Mouse (Mus musculus): ENCODE measurements around the gene Slc36a4.
A peak's percentile ranks its signal among the peaks of the same experiment; 100 is the strongest.

Slc36a4 gene

GRCm38 (mm10) chr9:15727168-15727567 lies 17.6 kb downstream of the Slc36a4 start:
- no peak for DNase-seq

GRCm38 (mm10) chr9:15731758-15732748 lies 22.5 kb downstream of the Slc36a4 start:
- peak; percentile 26 for DNase-seq

GRCm38 (mm10) chr9:15734056-15734866 lies 24.7 kb downstream of the Slc36a4 start:
- no peak for DNase-seq

GRCm38 (mm10) chr9:15734867-15735131 lies 25.3 kb downstream of the Slc36a4 start:
- DNase-seq: no peak

- DNase-seq: peak; percentile 73
Measured at GRCm38 (mm10) chr9:15737522-15737921, 28.0 kb downstream of the Slc36a4 start.

- no peak for DNase-seq
Measured at GRCm38 (mm10) chr9:15741428-15741827, 31.9 kb downstream of the Slc36a4 start.

- DNase-seq: no peak
Measured at GRCm38 (mm10) chr9:15741931-15742330, 32.4 kb downstream of the Slc36a4 start.

- DNase-seq: no peak
Measured at GRCm38 (mm10) chr9:15745985-15746607, 36.6 kb downstream of the Slc36a4 start.

- DNase-seq: no peak
Measured at GRCm38 (mm10) chr9:15746636-15747035, 37.1 kb downstream of the Slc36a4 start.

GRCm38 (mm10) chr9:15748383-15748782 lies 38.8 kb downstream of the Slc36a4 start:
- no peak for DNase-seq

GRCm38 (mm10) chr9:15759318-15759717 lies 49.8 kb downstream of the Slc36a4 start:
- DNase-seq: no peak

- DNase-seq: no peak
Measured at GRCm38 (mm10) chr9:15766379-15766778, 56.8 kb downstream of the Slc36a4 start.

- no peak for DNase-seq
Measured at GRCm38 (mm10) chr9:15766821-15767220, 57.3 kb downstream of the Slc36a4 start.

GRCm38 (mm10) chr9:15772766-15773165 lies 63.2 kb downstream of the Slc36a4 start:
- DNase-seq: no peak

GRCm38 (mm10) chr9:15773426-15773825 lies 63.9 kb downstream of the Slc36a4 start:
- DNase-seq: no peak

- no peak for DNase-seq
Measured at GRCm38 (mm10) chr9:15774911-15775310, 65.4 kb downstream of the Slc36a4 start.

GRCm38 (mm10) chr9:15781936-15782335 lies 72.4 kb downstream of the Slc36a4 start:
- DNase-seq: no peak

GRCm38 (mm10) chr9:15786192-15786591 lies 76.7 kb downstream of the Slc36a4 start:
- no peak for DNase-seq

- DNase-seq: no peak
Measured at GRCm38 (mm10) chr9:15786610-15787009, 77.1 kb downstream of the Slc36a4 start.

GRCm38 (mm10) chr9:15792076-15792475 lies 82.5 kb downstream of the Slc36a4 start:
- DNase-seq: no peak
